Mouse (Mus musculus): ENCODE data around the gene Papolb. TPM values are rescaled to one million over a fixed set of nuclear protein-coding genes. Genes with fewer than 3 reads are reported as not detected.

The Papolb gene
- total RNA-seq, 2 experiments from 2014 or later: 0.08 to 0.19 TPM

GRCm38 (mm10) chr5:142520360-142520759, 9.5 kb downstream of the Papolb start:
- DNase-seq: no peak

- no peak for DNase-seq
These were observed 10.9 kb downstream of the Papolb start for GRCm38 (mm10) chr5:142518973-142519372.

GRCm38 (mm10) chr5:142512112-142512511, 17.8 kb downstream of the Papolb start:
- no peak for DNase-seq

- DNase-seq: no peak
These were observed 19.8 kb downstream of the Papolb start for GRCm38 (mm10) chr5:142510061-142510414.

- DNase-seq: peak; percentile 21
These were observed 20.5 kb downstream of the Papolb start for GRCm38 (mm10) chr5:142509141-142510060.

GRCm38 (mm10) chr5:142505695-142506423, 24.0 kb downstream of the Papolb start:
- no peak for DNase-seq

- no peak for DNase-seq
These were observed 25.7 kb downstream of the Papolb start for GRCm38 (mm10) chr5:142504175-142504574.

- peak; percentile 62 for DNase-seq
These were observed 27.5 kb downstream of the Papolb start for GRCm38 (mm10) chr5:142502414-142502813.

- no peak for DNase-seq
These were observed 29.0 kb downstream of the Papolb start for GRCm38 (mm10) chr5:142500918-142501317.

GRCm38 (mm10) chr5:142498964-142499363, 30.9 kb downstream of the Papolb start:
- no peak for DNase-seq

- DNase-seq: no peak
These were observed 34.4 kb downstream of the Papolb start for GRCm38 (mm10) chr5:142495321-142496096.

- DNase-seq: no peak
These were observed 36.6 kb downstream of the Papolb start for GRCm38 (mm10) chr5:142493307-142493706.

GRCm38 (mm10) chr5:142489955-142490707, 39.7 kb downstream of the Papolb start:
- no peak for DNase-seq

- no peak for DNase-seq
These were observed 43.2 kb downstream of the Papolb start for GRCm38 (mm10) chr5:142486654-142487053.

- DNase-seq: no peak
These were observed 46.3 kb downstream of the Papolb start for GRCm38 (mm10) chr5:142483581-142483980.

GRCm38 (mm10) chr5:142482512-142482911, 47.4 kb downstream of the Papolb start:
- DNase-seq: no peak

GRCm38 (mm10) chr5:142478829-142479435, 50.9 kb downstream of the Papolb start:
- DNase-seq: peak; percentile 55

- DNase-seq: no peak
These were observed 51.8 kb downstream of the Papolb start for GRCm38 (mm10) chr5:142477866-142478615.

- DNase-seq: no peak
These were observed 52.5 kb downstream of the Papolb start for GRCm38 (mm10) chr5:142477346-142477745.
